Mouse (Mus musculus): ENCODE results near the gene 4932438H23Rik.

The 4932438H23Rik gene

DNA sequence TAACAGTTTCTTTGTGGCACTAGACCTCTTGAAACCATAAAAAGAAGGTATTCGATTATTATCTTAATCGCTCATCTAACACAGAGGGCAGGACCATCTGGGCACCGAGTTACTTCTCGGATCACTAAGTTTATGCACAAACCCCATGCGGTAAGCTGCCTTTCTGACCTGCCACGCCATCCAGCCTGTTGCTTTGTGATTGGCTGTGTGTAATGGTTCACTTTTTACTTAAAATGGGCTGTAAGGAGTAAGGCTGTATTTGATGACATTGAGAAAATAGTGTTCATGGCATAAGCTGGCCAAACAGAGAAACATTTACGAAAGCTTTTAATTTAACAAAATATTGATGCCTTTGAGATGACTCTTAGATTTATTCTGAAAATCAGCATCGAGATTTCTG, at the start of gene 4932438H23Rik:
TSS of gene 4932438H23Rik (minus strand) at position 101 of the 400 bp plus-strand sequence.
- DNase-seq (ENCODE audit: low spot score) = no peak

DNA sequence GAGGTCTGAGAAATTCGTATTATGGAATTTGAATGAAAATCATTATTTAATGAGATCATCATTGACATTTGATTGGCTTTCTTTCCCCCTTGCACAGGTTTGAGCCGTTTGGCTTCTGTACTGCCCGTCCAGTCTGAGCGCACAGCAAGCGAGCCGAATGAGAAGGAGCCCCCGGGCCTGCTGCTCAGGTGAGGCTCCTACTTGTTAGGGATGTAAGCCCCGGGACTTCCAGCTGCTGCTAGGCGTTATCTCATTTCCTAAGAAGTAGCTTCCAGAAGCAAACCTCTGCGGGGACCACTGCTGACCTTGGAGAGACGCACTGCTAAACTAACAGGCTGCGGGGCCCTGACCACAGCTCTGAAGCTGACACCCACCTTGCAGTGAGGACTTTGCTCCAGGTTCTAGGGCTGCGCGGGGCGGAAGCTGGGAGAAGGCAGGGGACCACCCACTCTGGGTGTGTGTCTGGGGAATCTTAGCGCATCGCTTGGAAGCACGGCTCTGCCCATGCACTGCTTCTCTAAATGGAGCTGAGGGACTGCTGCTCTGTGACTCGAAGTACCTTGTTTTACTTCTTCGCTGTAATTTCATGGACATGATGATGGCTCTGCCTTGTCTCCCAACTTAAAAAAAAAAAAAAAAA, 46.2 kb upstream of the 4932438H23Rik start:
- no peak for DNase-seq (ENCODE audit: low spot score)

DNA sequence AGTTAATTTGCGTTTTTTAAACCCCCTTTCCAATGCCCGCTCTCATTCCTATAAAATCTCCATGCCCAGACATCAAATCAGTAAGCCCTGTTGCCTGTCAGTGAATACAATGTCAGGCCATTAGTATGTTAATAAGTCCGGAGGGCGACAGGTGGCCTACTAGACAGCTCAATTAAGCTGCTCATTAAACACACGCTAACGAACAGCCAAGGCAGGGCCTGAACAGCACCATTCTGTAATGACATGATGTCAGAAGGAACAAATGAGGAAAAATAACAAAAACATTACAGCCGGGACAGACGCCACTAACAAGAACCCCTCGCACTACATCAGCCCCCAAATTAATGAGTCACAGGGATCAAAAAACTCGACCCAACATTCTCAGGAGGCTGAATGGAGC, 45.5 kb upstream of the 4932438H23Rik start:
- no peak for DNase-seq (ENCODE audit: low spot score)

DNA sequence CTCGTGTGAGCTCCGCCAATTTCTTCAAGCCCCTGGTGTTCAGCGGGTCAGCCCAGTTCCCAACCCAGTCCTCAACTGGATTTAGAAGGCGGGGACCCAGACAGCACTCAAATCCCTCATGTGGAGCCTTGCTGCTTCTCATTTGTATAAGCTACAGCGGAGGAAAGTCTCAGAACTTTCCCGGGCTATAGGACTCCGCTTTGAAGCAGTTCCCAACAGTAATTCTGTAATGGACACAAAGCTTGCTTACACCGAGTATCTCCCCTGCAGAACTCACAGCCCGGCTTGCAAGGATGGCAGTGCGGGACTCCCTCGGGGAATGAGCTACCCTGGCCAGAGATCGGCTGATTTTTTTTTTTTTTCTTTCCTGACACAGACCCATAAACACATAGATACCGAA, 45.1 kb upstream of the 4932438H23Rik start:
- DNase-seq (ENCODE audit: low spot score) = no peak

DNA sequence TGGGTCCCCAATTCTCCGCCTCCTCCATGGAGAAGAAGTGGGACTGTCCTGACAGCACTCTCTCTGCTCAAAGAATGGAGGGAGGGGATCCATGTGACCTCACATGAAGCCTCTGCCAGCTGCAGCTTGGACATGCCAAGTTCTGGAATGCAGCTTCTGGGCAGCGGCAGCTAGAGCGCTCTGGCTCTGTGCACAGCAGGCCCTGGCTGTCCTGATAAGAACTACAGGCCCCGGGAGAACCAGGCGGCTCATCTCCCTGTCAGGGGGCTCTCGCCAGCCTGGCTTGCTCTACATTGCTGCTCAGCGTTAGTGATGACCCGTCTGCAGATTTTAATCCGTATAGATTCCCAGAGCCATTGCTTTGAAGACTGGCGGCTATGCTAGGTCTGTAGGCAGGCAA, 44.6 kb upstream of the 4932438H23Rik start:
- DNase-seq (ENCODE audit: low spot score) = no peak

DNA sequence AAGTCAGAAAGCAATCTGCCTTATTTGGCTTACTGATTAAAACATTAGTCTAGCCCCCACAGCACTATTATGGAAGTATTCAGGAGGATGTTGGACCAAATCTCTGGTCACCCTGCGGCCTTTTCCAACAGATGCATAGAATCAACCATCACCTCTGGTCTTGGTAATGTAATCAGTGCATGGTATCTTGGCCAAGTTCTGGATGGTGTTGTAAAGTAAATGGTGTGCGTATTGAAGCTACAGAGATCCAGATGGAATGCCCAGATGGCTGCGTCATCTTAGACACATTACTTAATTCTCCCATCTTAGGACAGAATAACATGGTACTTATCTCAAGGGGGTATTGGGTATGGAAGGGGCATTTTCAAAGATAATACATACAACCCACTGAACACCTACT, 43.8 kb upstream of the 4932438H23Rik start:
- no peak for DNase-seq (ENCODE audit: low spot score)

DNA sequence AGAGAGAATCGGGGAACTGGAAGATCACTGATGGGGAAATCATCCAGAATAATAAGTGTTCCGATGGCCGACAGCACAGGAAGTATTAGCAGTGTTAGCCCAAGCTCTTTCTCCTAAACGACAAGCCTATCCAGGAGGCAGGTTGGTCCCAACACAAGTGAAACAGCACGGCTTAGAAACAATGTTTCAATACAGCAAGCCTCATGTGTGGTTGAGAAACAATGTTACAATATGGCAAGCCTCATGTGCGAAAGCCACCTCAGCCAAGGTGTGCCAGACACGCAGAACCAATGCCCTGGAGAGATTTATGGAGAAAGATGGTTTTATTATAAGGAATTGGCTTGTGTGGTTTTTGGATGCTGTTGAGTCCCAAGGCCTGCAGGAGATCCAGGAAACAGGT, 43.2 kb upstream of the 4932438H23Rik start:
- peak; percentile 51 for DNase-seq (ENCODE audit: low spot score)

DNA sequence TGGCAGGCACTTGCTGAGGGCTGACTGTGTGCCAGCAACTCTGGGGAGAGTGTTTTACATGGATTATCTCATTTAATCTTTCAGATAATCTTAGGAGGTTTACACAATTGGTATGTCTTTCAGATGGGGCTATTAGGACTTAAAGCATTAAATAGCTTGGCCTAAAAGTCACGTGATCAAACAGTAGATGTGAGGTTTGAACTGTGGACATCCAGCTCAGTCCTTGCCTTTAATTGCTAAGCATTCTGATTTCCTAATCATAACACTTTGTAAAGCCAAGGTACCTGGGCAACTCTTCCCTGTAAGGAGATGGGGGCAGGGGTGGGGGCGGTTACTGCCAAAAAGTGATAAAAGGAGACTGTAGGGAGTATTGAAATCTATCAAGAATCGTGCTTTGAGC, 41.7 kb upstream of the 4932438H23Rik start:
- no peak for DNase-seq (ENCODE audit: low spot score)

DNA sequence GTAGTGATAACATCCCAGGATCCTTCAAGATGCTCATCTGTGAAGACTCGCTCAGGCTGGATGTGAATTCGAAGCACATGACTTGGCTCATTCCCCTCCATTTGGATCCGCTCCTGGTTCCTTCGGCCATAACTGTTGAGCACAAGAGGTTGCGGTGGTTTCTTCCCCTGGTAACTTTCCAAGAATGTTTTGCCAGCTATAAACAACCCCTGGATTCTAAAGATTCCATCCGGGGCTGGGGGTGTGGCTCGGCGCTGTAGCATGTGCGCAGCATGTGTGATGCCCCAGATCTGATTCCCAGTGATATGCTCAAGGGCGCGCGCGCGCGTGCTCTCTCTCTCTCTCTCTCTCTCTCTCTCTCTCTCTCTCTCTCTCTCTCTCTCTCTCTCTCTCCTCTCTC, 35.0 kb upstream of the 4932438H23Rik start:
- no peak for DNase-seq (ENCODE audit: low spot score)

DNA sequence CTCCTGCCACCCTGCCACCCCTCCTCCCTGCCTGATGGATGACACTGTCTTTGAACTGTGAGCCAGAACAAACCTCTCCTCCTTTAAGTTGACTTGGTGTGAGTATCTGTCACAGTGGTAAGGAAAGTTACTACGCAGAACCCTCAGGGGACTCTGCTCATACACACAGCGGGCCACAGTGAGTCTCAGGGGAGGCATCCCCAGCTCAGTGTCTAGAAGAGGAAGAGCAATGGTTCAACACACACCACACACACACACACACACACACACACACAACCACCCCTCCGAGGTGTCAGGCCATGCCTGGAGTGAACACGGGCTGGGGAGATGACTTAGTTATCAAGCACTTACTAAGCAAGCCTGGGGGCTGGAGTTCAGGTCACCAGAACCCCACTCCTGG, 33.5 kb upstream of the 4932438H23Rik start:
- DNase-seq (ENCODE audit: low spot score) = no peak

DNA sequence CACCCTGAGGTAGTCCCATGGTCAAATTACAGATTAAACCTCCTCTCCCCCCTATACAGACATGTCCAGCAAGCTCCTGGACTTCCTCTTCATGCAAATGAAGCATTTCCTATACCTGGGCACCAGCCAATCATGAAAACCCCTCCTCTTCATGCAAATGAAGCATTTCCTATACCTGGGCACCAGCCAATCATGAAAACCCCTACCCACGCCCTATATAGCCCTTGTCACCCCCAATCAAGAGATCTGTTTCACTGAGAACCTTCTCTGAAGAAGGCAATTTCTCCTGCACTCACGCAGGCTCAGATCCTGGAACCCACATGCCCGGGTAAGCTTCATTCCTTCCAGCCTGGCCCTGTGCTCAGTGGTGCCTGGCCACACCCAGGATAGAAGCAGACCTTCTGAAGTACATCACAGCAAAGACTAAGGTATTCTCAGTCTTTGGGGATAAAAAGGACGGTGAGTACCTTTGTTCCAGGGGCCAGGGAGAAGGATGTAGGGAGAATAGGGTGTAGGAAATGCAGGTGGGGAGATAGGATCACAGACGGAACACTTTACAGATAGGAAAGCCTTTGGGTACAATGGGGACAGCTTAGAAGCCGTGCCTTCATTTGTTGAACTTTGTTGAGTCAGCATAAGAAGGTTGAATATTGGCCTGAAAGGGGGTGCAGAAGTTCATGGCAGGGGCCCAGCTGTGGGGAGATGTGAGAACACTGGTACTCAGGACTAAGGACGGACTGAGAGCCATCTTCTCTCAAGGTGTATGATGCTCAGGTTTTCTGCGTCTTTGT, 32.0 kb upstream of the 4932438H23Rik start:
- no peak for DNase-seq (ENCODE audit: low spot score)

DNA sequence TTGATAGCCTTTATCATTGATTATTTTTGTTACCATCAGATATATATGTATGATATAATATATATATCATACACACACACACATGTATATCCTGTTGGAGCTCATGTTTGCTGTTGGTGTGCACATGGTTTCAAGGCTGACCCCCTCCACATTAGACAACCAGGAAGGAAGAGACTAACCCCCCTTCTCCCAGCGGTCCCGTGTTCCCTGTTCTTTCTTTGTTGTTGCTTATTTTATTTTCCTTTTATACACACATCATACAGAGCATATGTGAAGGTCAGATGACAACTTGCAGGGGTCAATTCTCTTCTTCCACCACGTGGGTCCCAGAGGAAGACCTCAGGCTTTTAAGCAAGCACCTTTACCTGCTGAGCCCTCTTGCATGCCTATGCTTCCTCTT, 29.3 kb upstream of the 4932438H23Rik start:
- no peak for DNase-seq (ENCODE audit: low spot score)

DNA sequence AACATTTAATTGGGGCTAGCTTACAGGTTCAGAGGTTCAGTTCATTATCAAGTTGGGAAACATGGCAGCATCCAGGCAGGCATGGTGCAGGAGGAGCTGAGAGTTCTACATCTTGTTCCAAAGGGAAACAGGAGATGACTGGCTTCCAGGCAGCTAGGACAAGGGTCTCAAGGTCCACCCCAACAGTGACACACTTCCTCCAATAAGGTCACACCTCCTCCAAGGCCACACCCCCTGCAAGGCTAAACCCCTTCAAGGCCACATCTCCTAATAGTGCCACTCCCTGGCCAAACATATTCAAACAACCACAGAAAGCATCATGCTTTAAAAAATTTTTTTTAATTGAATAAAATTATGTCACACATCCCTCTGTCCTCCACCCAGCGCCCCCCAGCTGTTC, 28.9 kb upstream of the 4932438H23Rik start:
- no peak for DNase-seq (ENCODE audit: low spot score)

DNA sequence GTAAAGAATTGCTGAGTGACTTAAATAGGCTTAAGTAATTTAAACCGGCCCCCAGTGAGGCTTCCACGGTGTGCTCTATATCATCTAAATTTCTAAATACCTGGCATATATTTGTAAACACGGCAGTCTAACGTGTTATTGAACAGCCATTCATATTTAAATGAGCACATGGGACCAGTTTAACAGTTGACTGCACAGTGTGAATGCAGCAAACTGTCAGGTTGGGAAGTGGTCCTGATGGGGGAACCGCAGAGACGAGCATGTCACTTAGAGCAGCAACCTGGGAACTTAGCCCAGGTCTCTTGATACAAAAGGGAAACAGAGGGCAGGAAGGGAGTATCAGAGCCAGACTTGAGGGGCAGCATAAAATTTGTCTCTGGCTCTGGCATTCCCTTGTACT, 25.0 kb upstream of the 4932438H23Rik start:
- DNase-seq (ENCODE audit: low spot score) = no peak

DNA sequence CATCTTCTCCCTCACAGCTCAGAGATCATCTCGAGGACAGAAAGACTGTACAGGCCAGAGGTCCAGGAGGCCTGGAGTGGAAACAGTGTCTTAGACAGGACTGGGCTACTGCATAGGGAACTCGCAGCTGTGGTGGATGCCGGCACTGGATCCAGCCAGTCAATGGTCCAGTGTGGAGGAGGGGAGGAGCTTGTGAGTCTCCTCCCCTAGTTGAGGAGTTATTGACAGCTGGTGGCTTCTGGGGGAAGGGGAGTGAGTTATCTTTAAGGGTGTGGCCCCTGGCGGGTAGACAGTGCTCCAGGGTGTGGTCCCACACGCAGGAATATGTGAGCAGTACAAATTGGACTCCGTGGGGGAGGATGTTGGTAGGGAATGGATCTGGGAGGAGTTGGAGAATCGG, 21.8 kb upstream of the 4932438H23Rik start:
- DNase-seq (ENCODE audit: low spot score) = no peak

DNA sequence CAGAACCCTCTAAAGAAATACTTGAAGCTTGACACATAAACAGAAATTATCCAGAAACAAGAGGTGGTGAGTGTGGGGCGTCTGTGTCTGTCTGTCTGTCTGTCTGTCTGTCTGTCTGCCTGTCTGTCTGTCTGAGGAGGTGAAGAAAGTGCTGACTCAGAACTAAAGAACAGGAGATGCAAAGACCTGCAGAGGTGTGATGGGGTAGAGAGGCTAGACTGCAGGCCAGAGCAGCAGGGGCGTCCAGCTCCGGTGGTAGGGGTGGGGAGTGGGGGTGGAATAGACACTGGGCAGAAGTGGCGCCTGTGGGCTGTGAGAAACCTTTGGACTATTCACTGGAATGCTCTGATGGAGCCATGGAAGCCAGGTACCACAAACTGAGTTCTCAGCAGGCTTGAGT, 21.1 kb upstream of the 4932438H23Rik start:
- no peak for DNase-seq (ENCODE audit: low spot score)

DNA sequence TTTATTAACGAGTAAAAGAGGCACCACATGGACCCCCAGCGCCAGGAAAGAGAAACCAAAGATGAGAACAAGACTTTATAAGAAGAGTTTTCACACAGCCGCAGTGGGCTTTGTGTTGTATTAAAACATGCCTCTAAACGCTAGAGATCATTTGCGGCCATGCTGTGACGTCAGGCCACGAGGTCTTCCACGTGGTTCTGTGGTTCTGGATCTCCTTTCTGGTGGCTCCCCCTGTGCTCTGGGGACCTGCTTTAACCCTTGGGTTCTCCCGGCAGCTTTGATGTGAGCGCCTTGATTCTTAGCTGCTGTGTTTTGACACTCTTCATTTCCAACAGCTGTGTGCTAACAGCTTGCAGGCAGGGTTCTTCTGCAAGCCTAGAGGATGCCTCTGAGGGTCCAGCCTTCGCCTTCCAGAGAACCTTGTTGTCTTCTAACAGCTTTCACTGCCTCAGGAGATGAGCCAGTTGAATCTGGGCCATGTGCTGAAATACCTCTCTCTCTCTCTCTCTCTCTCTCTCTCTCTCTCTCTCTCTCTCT, 16.1 kb upstream of the 4932438H23Rik start:
- DNase-seq (ENCODE audit: low spot score) = no peak

DNA sequence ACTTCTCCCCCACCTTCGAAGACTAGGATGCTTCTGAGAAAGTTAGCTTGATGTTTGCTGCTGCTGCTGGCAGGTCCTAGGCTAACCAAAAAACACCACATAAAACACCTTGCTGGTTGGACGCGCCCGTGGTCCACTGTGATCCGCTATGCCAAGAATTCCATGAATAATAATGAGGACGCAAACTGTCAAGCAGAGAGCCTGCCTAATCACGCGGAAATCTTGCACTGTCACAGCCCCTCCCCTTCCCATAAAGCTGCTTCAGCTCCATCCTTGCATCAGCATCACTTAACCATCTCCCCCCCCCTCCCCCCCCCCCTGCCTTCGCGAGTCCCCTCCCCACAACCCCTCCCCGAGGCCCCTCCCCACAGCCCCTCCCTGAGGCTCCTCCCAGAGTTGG, 12.7 kb upstream of the 4932438H23Rik start:
- no peak for DNase-seq (ENCODE audit: low spot score)

DNA sequence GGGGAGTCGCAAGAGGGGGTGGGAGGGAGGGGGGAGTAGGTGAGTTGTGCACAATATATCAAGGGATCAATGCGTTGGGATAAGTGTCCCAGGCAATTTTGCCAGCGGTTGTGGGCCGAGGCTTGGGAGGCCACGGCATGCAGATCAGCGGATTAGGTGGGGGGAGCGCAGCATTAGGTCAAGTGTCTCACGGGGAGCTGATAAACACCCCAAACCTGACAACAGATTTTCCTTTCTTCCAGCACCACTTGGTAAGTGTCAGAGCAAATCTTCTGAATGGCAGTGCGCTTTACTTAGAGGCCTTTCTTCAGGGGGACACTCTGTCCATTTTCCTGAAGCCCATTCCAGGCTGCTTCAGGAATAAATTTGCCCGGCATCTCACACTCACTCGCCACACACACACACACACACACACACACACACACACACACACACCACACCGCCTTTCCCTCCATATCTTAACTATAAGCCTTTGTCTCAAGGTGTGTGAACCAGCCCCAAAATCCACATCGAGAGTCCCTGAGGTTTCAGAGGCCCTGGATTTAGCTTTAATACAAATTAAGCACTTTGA, 10.6 kb upstream of the 4932438H23Rik start:
- no peak for DNase-seq (ENCODE audit: low spot score)

DNA sequence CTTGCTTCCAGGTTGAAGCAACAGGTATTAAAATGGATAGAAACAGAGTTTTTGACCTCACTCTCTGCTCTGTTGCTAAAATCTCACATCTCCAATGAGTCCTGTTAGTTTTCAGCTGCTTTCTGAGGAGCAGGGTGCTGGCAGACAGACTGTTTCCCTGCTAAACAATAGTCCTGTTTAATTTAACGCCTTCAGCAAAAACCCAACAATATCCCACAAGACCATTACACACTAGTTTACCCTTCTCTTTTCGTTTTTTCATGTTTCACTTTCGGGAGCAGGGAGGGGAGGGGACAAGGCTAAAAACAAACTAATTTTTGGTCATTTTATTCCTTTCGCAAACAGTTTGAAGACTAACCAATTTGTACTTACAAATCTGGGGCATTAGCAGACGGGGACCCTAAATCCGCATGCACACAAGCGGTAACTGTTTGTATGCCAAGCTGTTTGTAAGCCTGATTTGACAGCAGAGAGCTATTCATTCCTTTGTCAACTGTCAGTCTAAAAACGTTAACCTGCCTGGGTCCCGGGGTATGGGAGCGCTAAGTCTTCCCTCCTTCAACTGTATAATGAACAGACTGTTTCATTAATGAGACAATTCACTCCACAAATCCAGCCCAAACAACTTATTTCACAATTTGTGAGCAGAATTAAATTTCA, 10.0 kb upstream of the 4932438H23Rik start:
- no peak for DNase-seq (ENCODE audit: low spot score)

DNA sequence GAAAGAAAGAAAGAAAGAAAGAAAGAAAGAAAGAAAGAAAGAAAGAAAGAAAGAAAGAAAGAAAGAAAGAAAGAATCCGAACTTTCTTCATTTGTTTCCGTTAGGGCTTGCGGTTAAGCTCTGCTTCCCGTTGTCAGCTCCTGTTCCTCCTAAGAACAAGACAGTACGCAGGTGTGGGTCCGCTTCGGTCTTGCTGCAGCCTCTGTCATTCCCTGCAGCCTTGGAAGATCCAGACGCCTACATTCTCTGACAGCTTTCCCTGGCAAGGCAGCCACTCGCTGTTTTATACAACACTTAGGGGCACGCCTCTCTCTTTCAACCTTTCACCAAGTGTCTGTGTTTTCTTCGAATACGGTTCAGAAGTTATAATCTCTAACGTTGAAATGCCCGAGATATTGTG, 8.5 kb upstream of the 4932438H23Rik start:
- no peak for DNase-seq (ENCODE audit: low spot score)

DNA sequence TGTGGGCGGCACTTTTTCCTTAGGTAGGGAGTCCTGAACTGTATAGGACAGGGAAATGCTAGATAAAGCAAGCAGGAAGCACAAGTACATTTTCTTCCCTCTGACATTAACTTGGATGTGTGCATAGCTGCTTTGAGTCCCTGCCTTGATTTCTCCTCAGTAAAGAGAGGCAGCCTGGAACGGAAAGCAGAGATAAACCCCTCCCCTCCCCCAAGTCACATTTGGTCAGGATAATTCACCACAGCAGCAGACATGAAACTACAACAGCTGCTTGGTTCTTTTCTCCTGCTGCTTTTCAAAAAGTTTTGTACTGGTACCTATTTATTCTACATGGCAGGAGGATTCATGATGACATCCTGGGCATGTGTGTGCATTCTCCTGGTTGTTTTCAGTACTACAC, 5.6 kb upstream of the 4932438H23Rik start:
- no peak for DNase-seq (ENCODE audit: low spot score)

Data from testis, postnatal 14 days (tissue).